Mouse (Mus musculus): ENCODE measurements around the gene Nid2. TPM values are rescaled to one million over a fixed set of nuclear protein-coding genes. Genes with fewer than 3 reads are reported as not detected.

Nid2 gene
- polyA plus RNA-seq, 1 experiment from 2014 or later: 117 TPM

DNA sequence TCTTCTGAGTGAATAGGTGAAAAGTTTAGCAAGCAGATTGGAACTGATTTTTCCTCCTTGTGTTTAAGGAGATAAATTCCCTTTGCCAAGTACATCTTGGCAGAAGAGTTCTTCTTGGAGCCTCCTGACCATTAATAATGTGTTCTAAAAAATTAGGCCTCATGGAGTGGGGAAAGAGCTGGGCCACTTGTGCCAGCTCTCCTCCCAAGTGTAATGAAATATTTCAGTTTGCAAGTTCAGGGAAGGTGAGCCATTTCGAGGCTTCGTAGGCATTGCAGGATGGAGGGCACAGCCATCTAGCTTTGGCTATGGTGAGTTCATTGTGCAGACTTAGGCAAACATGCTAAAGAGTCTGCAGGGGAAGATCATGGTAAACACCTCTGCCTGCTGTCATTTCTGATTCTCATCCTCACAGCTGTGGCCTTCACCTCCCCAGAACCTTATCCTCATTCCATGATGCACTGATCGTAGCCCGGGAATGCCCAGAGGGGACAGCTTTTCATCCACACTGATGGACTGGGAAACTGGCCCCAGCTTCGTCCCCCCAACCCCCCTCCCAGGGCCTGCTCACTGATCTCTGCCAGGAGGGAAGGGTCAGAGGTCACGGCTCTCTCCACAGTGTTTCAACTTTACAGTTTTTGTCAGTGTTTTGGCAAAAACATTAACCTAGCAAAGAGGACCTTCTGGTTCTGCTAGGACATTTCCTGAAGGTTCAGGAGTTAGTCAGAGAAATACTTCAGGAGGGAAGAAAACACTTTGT, 18.6 kb downstream of the Nid2 start:
- ATAC-seq (ENCODE audit: insufficient read depth) (no peak), DNase-seq (no peak)
- Histone ChIP-seq H3K4me3 (ENCODE audit: low read depth, low read length) (no peak overlapping the region), H3K9me3 (ENCODE audit: low read depth, low read length) (no peaks in the 10 kb centered on the region), H3K27me3 (ENCODE audit: insufficient read depth, low read length) (no peaks in the 10 kb centered on the region), H3K36me3 (ENCODE audit: insufficient read depth) (peaks cover 27% of the 10 kb centered on the region), H3K9ac (no peak overlapping the region), H3K4me2 (no peak overlapping the region), H3K27ac (ENCODE audit: low read depth) (peak overlapping the region; percentile 7; the same call in 1 of the 2 replicates), H3K4me1 (ENCODE audit: insufficient read depth) (no peaks in the 10 kb centered on the region; the same call in 1 of the 2 replicates)
- 39% methylated on average over 6 of the region's 6 CpGs for WGBS
- no peak for TF ChIP-seq CTCF (IDR thresholded peaks at IDR 0.05; ENCODE audit: low read depth)

DNA sequence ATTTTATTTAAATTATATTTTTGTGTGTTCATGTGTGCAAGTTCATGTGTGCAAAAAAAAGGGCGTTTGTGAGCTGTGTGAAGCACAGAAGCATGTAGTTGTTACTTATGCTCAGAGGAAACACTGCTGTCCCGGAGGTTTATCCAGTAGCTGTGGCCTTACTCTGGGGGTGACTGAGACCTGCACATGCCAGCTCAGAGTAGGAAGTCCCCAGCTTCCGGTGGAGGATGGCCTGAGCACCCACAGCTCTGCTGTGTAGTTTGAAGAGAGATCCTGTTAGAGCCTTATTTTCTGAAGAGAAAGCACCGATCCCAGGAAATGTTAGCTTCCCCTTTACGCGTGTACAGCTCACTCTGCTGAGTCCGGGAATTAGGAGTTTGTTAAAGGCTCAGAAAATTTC, 20.1 kb downstream of the Nid2 start:
- peaks cover 17% of the 10 kb centered on the region for H3K36me3 ChIP-seq (ENCODE audit: insufficient read depth)
- H3K4me3 ChIP-seq (ENCODE audit: low read depth, low read length): no peak overlapping the region
- H3K27ac ChIP-seq (ENCODE audit: low read depth): no peak overlapping the region
- H3K9ac ChIP-seq: no peak overlapping the region
- H3K27me3 ChIP-seq (ENCODE audit: insufficient read depth, low read length): no peaks in the 10 kb centered on the region
- no peak for TF ChIP-seq CTCF (IDR thresholded peaks at IDR 0.05; ENCODE audit: low read depth)
- H3K4me2 ChIP-seq: no peak overlapping the region
- ATAC-seq (ENCODE audit: insufficient read depth): no peak
- no peaks in the 10 kb centered on the region for H3K9me3 ChIP-seq (ENCODE audit: low read depth, low read length)
- DNase-seq: no peak
- whole genome bisulfite sequencing: 70% methylated on average over 7 of the region's 7 CpGs
- no peaks in the 10 kb centered on the region; the same call in 1 of the 2 replicates for H3K4me1 ChIP-seq (ENCODE audit: insufficient read depth)

- TF ChIP-seq CTCF (IDR thresholded peaks at IDR 0.05; ENCODE audit: low read depth): no peak
- Histone ChIP-seq H3K9me3 (ENCODE audit: low read depth, low read length) (no peaks in the 10 kb centered on the region), H3K36me3 (ENCODE audit: insufficient read depth) (peaks cover 17% of the 10 kb centered on the region; the same call in 1 of the 2 replicates), H3K4me1 (ENCODE audit: insufficient read depth) (no peaks in the 10 kb centered on the region; the same call in 1 of the 2 replicates), H3K4me3 (ENCODE audit: low read depth, low read length) (no peak overlapping the region), H3K27ac (ENCODE audit: low read depth) (peak overlapping the region; percentile 26; the same call in 1 of the 2 replicates), H3K4me2 (no peak overlapping the region), H3K27me3 (ENCODE audit: insufficient read depth, low read length) (no peaks in the 10 kb centered on the region), H3K9ac (no peak overlapping the region)
- ATAC-seq (ENCODE audit: insufficient read depth) (no peak), DNase-seq (no peak)
- 22% methylated on average over 13 of the region's 13 CpGs for WGBS
These were observed 23.1 kb downstream of the Nid2 start for GRCm38 (mm10) chr14:19774036-19774628.

DNA sequence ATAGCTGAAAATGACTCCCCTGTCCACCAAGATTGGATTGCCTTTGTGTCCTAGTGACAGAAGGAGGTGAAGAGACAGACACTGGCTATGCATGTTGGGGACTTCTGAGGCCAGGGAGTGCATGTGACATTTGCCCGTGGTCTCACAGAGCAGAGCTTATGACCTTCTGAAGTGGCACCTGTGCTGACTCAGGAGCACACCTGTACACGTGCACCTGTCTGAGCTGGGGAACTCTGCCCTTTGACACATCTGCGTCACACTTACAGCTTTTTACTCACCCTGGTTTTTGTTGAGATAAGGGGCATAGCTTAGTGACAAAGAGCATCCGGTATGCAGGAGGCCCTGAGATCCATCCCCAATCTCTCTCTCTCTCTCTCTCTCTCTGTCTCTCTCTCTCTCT, 24.4 kb downstream of the Nid2 start:
- H3K36me3 ChIP-seq (ENCODE audit: insufficient read depth): peaks cover 25% of the 10 kb centered on the region
- H3K4me2 ChIP-seq: no peak overlapping the region
- WGBS: 74% methylated on average over 4 of the region's 4 CpGs
- H3K4me3 ChIP-seq (ENCODE audit: low read depth, low read length): no peak overlapping the region
- ATAC-seq (ENCODE audit: insufficient read depth): no peak
- H3K9me3 ChIP-seq (ENCODE audit: low read depth, low read length): no peaks in the 10 kb centered on the region
- no peaks in the 10 kb centered on the region; the same call in 1 of the 2 replicates for H3K4me1 ChIP-seq (ENCODE audit: insufficient read depth)
- no peak for DNase-seq
- no peak for TF ChIP-seq CTCF (IDR thresholded peaks at IDR 0.05; ENCODE audit: low read depth)
- H3K9ac ChIP-seq: no peak overlapping the region
- H3K27me3 ChIP-seq (ENCODE audit: insufficient read depth, low read length): no peaks in the 10 kb centered on the region
- no peak overlapping the region for H3K27ac ChIP-seq (ENCODE audit: low read depth)

DNA sequence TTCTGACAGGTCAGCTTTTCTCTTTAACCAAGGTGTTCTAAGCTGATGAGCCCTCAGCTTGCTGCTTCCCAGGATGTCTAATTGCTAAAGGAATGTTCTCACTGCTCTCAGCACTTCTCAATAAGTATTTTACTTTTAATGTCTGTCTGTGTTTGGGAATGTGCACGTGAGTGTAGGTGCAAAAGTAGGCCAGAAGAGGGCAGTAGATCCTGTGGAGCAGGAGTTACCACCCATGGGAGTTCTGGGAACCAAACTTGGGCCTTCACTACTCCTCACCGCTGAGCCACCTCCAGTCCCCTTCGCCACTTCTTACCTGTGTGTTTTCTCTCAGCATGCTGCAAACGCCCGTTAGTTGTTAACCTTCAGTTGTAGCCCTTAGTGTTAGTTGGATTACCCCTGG, 25.1 kb downstream of the Nid2 start:
- Histone ChIP-seq H3K9ac (no peak overlapping the region), H3K9me3 (ENCODE audit: low read depth, low read length) (no peaks in the 10 kb centered on the region), H3K4me1 (ENCODE audit: insufficient read depth) (no peaks in the 10 kb centered on the region), H3K4me3 (ENCODE audit: low read depth, low read length) (no peak overlapping the region), H3K4me2 (no peak overlapping the region), H3K27me3 (ENCODE audit: insufficient read depth, low read length) (no peaks in the 10 kb centered on the region), H3K36me3 (ENCODE audit: insufficient read depth) (peaks cover 32% of the 10 kb centered on the region), H3K27ac (ENCODE audit: low read depth) (no peak overlapping the region)
- 95% methylated on average over 5 of the region's 5 CpGs for WGBS
- DNase-seq (no peak), ATAC-seq (ENCODE audit: insufficient read depth) (no peak)
- TF ChIP-seq CTCF (IDR thresholded peaks at IDR 0.05; ENCODE audit: low read depth): peak; percentile 27; the same call in 1 of the 2 replicates

DNA sequence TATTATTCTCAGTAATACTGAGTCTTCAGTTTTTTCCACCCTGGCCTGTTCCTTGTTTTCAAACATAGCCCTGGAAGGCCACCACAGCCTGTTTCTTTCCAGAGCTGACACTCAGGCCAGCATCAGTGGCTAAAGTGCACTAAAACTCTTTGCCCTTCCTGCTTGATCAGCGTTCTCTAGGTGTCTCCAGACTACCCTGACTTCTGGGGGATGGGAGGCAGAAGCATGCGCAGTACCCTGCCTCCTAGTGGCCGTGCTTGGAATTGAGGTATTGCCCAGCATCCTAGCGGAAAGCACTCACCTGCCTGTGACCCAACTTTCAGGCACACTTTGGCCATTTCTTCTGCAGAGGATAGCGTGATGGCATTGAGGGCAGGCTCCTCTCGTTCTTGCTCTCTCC, 25.8 kb downstream of the Nid2 start:
- ATAC-seq (ENCODE audit: insufficient read depth) (no peak), DNase-seq (peak; percentile 71)
- TF ChIP-seq CTCF (IDR thresholded peaks at IDR 0.05; ENCODE audit: low read depth): peak; percentile 85
- Histone ChIP-seq H3K4me1 (ENCODE audit: insufficient read depth) (no peaks in the 10 kb centered on the region), H3K9ac (no peak overlapping the region), H3K27ac (ENCODE audit: low read depth) (no peak overlapping the region), H3K36me3 (ENCODE audit: insufficient read depth) (peaks cover 35% of the 10 kb centered on the region), H3K4me3 (ENCODE audit: low read depth, low read length) (no peak overlapping the region), H3K4me2 (no peak overlapping the region), H3K27me3 (ENCODE audit: insufficient read depth, low read length) (no peaks in the 10 kb centered on the region), H3K9me3 (ENCODE audit: low read depth, low read length) (no peaks in the 10 kb centered on the region)
- WGBS: 52% methylated on average over 6 of the region's 6 CpGs

GRCm38 (mm10) chr14:19777365-19777764, 26.3 kb downstream of the Nid2 start:
- no peak overlapping the region for H3K27ac ChIP-seq (ENCODE audit: low read depth)
- H3K9ac ChIP-seq: no peak overlapping the region
- H3K9me3 ChIP-seq (ENCODE audit: low read depth, low read length): no peaks in the 10 kb centered on the region
- ATAC-seq (ENCODE audit: insufficient read depth) (no peak), DNase-seq (no peak)
- no peak overlapping the region for H3K4me3 ChIP-seq (ENCODE audit: low read depth, low read length)
- no peaks in the 10 kb centered on the region for H3K4me1 ChIP-seq (ENCODE audit: insufficient read depth)
- H3K4me2 ChIP-seq: no peak overlapping the region
- H3K27me3 ChIP-seq (ENCODE audit: insufficient read depth, low read length): no peaks in the 10 kb centered on the region
- TF ChIP-seq CTCF (IDR thresholded peaks at IDR 0.05; ENCODE audit: low read depth): no peak
- peaks cover 39% of the 10 kb centered on the region for H3K36me3 ChIP-seq (ENCODE audit: insufficient read depth)
- 86% methylated on average over 6 of the region's 6 CpGs for WGBS
